Mouse (Mus musculus) cerebellum, postnatal 25 days (tissue): ENCODE results near the gene Tmem151a.
A peak's percentile ranks its signal among the peaks of the same experiment; 100 is the strongest.
"Not testable (repeated sequence)": the region's sequence is repeated elsewhere in the genome, so short reads cannot be mapped to it uniquely, and the experiment has no call there.

Experiments used
- DNase-seq, 2 experiments: peaks; one replicate each; pipeline ENCODE4 v3.0.0; 2021; ENCODE audit warnings: mixed read lengths in 2 of 2

The Tmem151a gene

DNA sequence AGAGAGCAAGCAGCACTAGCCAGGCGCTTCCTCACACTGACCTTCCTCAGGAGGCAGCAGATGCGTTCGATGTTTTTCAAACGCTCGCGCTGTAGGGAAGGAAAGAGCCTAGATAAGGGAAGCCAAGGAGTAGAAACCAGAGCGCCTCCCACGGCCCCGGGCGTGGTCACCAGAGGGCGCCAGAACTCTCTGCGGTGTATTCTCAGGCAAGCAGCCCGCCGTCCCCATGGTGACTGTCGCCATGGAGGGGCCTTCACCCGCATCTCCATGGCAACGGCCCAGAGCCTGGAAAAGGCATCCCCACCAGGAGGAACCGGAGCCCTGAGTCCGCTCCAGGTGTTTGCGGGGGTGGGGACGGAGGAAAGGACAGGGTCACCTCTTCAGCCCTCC, 8.9 kb upstream of the Tmem151a start:
- peak; percentile 98 to 99 for DNase-seq

DNA sequence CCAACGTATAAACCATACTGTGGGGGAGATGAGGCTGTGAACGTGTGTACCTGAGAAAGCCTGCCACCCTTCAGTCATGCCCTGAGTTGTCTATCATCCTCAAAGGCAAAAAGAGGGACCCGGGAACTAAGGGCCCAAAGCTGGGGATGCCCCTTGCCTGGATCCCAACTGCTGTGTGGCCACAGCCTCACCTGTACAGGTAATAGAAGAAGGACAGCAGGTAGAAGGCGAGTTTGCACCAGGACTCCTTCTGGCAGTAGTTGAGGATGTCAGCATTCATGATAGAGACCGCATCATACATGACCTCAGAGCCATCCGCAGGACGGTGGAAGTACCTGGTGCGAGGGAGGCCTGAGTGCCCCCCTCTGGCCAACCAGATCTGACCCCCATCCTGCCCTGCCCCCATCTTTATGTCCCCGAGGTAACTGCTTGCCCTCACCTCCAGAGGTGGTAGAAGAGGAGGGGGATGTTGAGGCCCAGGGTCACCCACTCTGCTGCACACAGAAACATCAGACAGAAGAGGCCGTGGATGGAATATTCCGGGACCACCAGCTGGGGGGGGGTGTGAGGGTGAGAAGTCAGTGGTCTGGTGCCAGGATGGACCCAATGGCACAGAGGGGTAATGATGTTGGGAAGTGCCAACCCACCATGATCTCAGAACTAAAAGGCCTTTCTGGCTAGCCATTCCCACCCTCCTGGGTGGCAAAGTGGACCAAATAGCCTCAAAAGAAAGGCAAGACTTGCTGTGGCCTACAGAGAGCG, 8.3 kb upstream of the Tmem151a start:
- DNase-seq: peak in 1 of 2 experiments; percentile 57

DNA sequence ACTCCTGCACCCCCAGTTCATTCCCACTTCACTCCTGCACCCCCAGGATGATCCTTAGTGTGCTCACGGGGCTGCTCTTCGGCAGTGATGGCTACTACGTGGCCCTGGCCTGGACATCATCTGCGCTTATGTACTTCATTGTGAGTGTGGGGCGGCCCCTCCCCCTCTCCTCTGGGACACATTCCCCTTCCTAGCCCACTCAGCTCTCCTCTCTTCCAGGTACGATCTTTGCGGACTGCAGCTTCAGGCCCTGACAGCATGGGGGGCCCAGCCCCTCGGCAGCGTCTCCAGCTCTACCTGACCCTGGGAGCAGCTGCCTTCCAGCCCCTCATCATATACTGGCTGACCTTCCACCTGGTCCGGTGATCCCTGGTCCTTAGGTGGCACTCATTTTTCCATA, 6.8 kb upstream of the Tmem151a start:
- DNase-seq: peak in 1 of 2 experiments; percentile 43

DNA sequence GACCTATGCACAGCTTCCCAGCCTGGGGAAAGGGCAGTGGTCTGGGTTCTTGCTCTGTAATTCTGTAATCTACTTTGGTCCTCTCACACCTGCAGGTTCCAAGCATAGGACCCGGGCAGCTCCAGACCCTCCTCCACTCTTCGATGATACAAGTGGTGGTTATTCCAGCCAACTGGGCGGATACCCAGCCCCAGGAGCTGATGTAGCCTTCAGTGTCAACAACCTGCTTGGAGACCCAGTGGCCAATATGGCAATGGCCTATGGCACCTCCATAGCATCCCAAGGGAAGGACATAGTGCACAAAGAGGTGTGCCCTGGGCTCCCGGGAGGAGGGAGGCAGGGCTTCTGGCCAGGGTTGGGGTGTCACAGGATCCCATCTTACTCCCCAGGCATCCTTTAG, 4.0 kb upstream of the Tmem151a start:
- DNase-seq: peak in 1 of 2 experiments; percentile 29

DNA sequence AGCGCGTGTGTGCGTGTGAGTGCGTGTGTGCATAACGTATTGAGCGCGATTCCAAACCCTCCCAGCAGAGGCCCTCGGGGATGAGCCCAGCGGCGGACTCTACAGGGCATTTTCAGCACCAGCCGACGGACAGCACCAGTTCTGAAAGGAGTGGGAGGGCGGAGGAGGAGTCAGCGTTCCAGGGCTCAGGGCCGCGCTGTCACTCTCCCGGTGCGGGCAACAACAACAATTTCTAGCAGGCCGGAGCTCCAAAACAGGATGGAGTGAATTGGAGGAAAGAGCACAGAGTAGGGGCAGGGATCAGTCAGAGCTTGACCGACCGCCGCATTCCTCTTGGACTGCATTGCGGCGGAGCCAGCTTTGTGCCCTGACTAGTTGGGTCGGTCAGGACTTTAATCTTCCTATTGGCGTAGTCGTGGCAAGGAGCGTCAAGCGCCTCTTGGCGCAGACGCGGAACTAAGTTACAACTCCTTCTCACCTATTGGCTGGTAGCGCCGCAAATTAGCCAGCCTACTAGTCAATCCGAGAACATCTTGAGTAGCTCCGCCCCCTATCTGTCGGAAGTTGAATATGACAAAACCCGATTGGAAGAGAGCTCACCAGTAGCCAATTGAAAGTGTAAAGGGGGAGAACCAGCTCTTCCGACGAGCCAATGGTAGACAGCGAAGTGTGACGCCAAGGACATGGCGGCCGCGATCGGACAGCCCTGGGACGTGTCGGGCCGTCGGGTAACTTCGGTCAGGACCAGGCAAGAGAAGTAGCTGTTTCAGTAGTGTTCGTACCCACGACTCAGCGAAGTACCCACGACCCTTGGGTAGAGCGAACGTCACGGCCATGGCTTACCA, 2.8 kb upstream of the Tmem151a start, which contains the start of gene Yif1a:
Yif1a (plus strand) TSS at position 655 of the 845 bp plus-strand sequence.
- DNase-seq: peak; percentile 90 to 93

DNA sequence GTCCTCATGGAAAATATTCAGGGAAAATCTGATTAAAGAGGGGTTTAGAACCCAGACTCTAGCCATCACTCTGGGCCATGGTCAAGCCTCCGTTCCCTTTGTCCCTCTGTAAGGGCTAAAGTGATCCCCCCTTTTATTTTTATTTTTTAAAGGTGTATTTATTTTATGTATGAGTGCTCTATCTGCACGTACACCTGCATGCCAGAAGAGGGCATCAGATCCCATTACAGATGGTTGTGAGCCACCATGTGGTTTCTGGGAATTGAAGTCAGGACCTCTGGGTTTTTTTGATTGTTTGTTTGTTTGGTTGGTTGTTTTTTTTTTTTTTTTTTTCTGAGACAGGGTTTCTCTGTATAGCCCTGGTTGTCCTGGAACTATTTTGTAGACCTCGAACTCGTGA, 1.2 kb upstream of the Tmem151a start:
- DNase-seq: not testable (repeated sequence)

DNA sequence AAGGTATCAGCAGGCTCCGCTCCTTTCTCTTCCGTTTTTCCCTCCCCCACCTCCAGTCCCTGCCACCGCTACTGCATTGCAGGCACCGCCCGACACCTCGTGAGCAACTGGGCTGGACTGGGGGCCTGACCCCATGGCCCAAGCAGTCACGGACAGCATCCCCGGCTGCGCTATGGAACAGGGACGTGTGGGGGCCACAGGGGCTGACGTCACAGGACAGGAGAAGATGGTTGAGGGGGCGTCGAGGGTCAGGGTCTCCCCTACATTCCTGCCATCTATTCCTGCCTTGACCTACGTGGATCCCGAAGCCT, 542 bp downstream of the Tmem151a start:
- peak in 1 of 2 experiments; percentile 64 for DNase-seq

DNA sequence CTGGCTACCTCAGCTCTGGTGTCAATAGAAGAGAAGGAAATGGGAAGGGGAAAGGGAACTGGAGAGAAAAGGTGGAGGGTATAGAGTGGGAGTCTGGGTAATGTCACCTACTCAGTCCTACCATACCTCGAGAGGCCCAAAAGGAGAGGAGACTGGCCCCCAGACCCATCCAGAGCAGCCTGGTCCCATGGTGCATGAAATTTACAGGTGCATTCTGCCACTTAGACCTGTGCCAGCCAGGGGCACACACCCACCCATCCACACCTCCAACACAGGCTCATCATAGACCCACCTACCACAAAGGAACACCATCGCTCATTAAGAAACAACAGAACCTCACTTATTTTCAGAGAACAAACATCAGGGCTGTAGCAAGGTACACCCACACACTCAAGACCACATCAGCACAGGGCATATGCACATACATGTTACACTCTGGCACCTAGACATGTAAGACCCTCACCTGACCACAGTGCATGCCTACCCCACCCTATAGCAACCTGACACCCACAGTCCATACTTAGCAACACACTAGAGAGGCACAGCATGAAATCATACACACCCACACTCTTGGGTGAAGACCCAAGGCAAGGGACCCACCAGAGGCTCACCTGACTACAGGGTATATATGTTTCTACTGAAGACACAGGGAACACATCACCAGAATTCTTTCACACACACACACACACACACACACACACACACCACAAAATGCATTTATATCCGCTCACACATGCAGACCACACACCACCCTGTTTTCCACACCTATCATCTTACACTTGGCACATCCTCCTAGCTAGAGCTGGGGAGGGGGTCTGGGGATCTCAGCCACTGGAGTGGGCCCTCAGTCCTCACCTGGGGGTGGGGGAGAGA, 1.1 kb downstream of the Tmem151a start:
- DNase-seq: no peak

DNA sequence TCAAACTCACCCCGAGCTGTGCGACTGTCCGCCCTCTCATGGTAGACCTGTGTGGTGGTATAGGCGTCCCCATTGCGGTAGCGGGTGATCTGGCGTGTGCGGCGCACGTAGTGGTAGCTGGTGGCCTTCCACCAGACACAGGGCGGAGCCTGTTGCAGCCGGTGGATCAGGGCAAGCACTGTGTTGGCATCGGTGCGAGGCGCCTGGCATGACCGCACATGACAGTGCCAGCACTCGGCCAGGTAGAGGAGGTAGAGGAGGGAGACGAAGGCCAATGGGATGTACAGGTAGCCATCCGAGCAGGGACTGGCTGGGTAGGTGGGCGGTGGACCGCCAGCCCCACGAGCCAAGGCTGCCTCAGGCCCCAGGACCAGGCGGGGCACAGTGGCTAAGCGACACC, 2.7 kb downstream of the Tmem151a start:
- peak; percentile 52 to 69 for DNase-seq

DNA sequence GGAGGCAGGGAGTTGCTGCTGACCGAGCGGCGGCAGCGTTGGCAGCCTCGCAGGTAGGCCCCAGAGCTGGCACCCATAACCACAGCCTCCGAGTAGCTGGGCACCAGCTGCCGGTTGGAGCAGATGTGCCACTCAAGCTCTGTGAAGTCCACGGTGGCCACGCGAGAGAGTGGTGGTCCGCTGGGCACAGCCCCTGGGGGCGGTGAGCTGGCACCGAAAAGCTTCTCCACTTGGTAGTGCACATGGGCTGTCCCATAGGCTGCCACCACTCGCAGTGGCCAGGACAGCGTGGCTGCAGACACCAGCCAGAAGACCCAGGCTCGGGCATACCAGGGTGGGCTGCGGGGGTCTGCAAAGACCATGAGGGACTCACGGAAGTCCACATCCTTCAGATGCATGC, 3.3 kb downstream of the Tmem151a start:
- no peak for DNase-seq

DNA sequence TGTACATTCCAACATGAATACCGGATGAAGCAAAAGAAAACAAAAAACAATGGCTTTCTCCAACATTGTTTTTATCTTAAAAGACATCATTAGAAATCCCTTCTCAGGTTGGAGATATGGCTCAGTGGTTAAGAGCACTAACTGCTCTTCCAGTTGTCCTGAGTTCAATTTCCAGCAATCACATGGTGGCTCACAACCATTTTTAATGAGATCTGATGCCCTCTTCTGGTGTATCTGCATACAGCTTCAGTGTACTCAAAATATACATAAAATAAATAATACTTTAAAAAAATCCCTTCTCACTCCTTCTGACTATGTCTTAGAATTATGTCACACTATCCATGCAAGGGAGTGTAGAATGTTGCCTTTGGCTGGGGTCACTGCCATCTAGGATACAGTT, 6.1 kb downstream of the Tmem151a start:
- DNase-seq: no peak

DNA sequence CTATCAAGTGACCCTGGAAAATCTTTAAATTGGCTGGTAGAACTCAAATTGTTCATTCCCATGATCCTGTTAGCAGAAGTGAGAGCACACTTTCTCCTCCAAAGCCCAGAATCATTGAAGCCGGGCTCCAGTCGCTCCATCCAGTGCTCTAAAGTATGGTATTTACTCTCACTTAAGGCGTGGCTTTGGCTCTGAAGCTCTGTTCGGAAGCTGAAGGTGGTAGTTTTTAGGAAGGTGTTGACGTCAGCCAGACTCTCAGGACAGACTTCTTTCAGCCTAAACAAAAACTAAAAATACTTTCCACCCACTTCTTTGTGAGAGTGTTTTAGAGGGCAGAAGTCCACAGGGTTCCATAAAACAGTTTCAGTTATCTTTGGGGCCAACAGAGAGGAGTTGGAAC, 11.8 kb downstream of the Tmem151a start:
- DNase-seq: no peak

DNA sequence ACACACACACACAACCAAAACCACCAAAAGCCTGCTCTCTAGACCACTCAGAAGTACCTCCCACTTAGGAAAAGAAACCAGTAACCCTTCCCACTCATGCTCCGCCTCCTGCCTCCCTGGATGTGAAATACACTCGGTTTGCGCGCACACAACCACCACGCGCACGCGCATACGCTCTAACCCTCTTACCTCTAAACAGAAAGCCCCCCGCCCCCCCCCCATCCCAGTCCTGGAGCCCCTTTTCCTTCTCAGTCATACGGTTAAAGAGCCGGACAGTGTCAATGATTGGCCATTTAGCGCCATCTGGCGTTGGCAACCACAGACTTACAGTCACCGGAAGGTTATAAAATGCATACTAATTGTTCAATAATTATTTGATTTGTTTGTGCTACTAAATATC, 12.3 kb downstream of the Tmem151a start:
- peak in 1 of 2 experiments; percentile 82 for DNase-seq

DNA sequence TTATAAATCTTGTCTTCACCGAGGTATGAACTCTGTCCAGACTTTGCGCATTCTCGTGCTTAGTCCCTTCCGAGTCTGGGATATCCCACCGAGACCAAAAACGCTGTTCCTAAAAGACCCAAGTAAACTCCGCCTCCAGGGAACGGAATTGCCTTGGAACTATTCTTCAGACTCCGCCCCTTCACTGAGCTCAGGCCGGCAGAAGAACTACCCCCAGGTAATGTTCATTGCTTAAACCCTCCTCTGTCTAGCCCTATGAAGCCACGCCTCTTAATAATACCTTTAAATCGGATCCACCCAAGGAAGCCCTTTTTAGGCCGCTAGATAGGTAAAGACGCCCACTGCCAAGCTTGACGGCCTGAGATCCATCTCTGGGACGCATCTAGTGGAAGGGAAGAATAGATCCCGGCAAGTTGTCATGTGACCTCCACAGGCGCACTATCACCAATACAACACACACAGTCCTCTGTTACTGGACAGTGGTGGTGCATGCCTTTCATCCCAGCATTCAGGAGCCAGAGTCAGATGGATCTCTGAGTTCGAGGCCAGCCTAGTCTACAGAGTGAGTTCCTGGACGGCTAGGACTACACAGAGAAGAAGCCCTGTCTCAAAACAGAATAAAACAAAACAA, 12.8 kb downstream of the Tmem151a start:
- no peak for DNase-seq

DNA sequence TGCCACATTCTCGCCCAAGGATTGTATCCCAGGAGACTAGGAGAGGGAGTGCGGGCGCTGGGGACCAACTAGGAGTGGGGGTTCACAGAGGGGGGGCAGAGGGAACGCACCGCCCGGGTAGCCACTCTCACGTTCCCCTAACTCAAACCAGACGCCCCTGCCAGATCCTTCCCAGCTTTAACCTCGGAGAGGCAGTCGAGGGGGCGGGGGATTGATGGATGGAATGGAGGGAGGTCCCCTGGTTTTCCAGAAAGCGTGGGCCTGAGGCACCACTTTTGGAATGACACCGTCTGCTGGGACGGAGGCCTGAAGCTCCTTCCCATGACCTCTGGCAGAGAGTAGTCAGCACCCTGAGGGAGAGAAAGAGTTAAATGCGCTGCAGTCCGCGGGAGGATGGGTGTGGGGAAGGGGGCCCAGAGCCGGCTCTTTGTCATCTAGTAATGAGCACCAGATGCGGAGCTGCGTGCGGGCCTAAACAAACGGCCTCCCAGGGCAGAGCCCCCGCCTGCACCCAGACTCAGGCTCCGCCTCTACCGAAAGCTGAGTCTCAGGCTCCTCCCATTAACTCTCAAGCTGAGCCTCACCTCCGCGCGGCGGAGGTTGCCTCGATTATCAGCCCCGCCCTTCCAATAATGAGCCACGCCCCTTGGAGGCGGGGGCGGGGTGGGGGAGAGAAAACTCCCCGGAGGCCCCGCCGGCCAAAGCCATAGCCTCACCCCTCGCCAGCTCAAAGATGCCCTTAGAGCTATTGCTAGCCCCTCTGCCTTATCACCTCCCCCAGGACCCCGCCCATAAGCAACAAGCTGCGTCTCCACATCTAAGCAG, 13.6 kb downstream of the Tmem151a start:
- DNase-seq: peak in 1 of 2 experiments; percentile 60

DNA sequence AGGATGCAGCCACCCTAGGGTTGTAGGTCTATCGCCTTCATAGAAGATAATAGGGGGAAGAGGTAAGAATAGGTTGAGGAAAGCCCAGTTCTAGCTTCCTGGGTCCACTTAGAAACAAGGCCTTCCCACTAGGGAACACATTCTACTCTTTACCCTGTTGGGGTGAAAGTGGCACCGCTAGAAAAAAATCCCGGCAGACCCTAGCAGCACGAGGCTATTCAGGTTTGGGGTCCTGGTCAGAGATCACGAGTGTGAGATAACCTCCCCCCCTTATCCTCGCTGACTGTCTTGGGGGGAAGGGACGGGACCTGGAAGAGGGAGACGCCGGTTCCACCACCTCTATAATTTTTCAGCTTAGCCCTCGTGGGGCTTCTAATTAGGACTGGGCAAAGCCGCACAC, 14.3 kb downstream of the Tmem151a start:
- DNase-seq: no peak

DNA sequence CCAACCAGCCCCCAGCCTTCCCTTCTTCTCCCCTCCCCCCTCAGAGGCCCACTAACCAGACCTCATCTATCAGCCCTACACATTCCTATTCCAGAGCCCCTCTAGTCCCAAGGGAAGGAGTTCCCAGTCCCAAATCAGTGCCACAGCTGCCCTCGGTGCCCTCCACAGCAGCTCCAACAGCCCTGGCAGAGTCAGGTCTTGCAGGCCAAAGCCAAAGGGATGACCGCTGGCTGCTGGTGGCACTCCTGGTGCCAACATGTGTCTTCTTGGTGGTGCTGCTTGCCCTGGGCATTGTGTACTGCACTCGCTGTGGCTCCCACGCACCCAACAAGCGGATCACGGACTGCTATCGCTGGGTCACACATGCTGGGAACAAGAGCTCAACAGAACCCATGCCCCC, 15.4 kb downstream of the Tmem151a start:
- DNase-seq: no peak

DNA sequence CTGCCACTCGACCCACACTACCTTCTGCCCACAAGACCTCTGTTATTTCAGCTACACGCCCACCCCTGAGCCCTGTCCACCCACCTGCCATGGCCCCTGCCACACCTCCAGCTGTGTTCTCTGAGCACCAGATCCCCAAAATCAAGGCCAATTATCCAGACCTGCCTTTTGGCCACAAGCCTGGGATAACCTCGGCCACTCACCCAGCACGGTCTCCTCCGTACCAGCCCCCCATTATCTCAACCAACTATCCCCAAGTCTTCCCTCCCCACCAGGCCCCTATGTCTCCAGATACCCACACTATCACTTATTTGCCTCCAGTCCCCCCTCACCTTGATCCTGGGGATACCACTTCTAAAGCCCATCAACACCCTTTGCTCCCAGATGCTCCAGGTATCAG, 15.8 kb downstream of the Tmem151a start:
- no peak for DNase-seq

DNA sequence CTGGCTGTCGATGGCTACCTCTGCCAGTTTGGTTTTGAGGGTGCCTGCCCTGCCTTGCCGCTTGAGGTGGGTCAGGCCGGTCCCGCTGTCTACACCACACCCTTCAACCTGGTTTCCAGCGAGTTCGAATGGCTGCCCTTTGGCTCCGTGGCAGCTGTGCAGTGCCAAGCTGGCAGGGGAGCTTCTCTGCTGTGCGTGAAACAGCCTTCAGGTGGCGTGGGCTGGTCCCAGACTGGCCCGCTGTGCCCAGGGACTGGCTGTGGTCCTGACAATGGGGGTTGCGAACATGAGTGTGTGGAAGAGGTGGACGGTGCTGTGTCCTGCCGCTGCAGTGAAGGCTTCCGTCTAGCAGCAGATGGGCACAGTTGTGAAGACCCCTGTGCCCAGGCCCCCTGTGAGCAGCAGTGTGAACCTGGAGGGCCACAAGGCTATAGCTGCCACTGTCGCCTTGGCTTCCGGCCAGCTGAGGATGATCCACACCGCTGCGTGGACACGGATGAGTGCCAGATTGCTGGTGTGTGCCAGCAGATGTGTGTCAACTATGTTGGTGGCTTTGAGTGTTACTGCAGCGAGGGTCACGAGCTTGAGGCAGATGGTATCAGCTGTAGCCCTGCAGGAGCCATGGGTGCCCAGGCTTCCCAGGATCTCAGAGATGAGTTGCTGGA, 16.6 kb downstream of the Tmem151a start:
- DNase-seq: peak in 1 of 2 experiments; percentile 45

DNA sequence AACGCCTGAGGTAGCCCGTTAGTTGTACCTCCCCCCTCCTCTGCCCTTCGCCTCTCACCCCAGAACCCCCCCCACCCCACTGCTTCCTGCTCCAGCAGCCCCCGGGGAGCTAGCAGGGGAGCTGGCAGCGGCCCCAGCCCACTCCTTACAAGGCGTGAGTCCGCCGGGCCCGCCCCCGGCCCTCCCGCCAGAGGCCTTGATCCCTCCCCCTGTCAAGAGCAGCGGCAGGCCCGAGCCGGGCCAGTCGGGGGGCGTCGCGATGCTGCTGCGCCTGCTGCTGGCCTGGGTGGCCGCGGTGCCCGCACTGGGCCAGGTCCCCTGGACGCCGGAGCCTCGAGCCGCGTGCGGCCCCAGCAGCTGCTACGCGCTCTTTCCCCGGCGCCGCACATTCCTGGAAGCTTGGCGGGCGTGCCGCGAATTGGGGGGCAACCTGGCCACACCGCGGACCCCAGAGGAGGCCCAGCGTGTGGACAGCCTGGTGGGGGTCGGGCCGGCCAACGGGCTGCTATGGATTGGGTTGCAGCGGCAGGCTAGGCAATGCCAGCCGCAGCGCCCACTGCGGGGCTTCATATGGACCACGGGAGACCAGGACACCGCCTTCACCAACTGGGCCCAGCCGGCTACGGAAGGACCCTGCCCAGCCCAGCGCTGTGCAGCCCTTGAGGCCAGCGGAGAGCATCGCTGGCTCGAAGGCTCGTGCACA, 17.3 kb downstream of the Tmem151a start, which contains the start of gene Cd248:
Cd248 (plus strand) TSS at position 212 of the 703 bp plus-strand sequence.
- DNase-seq: peak in 1 of 2 experiments; percentile 62
